Mouse (Mus musculus): ENCODE measurements around the gene Wdr86. TPM values are rescaled to one million over a fixed set of nuclear protein-coding genes. Genes with fewer than 3 reads are reported as not detected.

Wdr86 gene
- polyA plus RNA-seq, 1 experiment from 2014 or later: 9.8 TPM

DNA sequence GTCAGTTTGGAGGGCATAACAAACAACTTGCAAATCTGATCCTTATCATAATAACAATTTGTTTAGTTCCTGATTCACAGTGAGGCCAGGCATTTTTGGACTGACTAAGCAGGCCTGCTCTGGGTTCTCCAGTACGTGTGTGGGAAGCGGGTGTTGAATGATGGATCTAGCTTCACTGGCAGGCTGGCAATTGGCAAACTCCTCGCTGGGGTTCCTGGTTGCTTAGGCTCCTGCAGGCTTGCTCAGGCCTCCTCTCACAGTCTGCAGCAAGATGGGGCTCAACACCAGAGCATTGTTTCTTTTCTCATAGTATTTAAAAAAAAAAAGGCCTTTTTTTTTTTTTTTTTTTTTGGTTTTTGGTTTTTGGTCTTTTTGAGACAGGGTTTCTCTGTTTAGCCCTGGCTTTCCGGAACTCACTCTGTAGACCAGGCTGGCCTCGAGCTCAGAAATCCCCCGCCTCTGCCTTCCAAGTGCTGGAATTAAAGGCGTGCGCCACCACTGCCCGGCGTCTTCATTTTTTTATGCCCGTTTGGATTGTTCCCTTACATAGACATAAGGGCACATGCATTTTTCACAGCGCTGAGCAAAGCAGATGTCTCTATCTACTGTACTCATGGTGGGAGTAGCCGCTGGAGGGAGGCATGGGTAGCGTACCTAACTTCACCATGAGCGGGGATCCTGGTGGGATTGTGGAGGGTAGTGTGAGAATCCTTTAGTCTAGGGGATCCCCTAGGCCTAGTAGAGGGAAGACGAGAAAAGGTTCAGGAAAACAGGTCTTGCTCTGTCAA lies 45.8 kb downstream of the Wdr86 start:
- WGBS: 23% methylated on average over 16 of the region's 16 CpGs
- H3K4me3 ChIP-seq (ENCODE audit: low read depth, low read length): peak overlapping the region; percentile 82
- H3K4me1 ChIP-seq (replicated peaks; ENCODE audit: control insufficient read depth, insufficient read depth, low read length): peaks cover 17% of the 10 kb centered on the region
- ATAC-seq (replicated peaks; ENCODE audit: low FRiP score): peak; percentile 29
- peak; percentile 52 for DNase-seq (ENCODE audit: low spot score)
- no peaks in the 10 kb centered on the region for H3K27me3 ChIP-seq (replicated peaks; ENCODE audit: control insufficient read depth, insufficient read depth, low read length)
- no peaks in the 10 kb centered on the region for H3K9me3 ChIP-seq (ENCODE audit: control insufficient read depth, low read length)
- peak overlapping the region; percentile 74 for H3K9ac ChIP-seq (ENCODE audit: low read depth, low read length)
- peak overlapping the region; percentile 68 for H3K4me2 ChIP-seq
- H3K27ac ChIP-seq (ENCODE audit: low read depth, low read length): peak overlapping the region; percentile 96
- peaks cover 4% of the 10 kb centered on the region; the same call in 1 of the 2 replicates for H3K36me3 ChIP-seq (ENCODE audit: control insufficient read depth, insufficient read depth, low read length)

- DNase-seq (ENCODE audit: low spot score) (no peak), ATAC-seq (replicated peaks; ENCODE audit: low FRiP score) (no peak)
- 45% methylated on average over 1 of the region's 1 CpGs for WGBS
- no peak overlapping the region for H3K27ac ChIP-seq (ENCODE audit: low read depth, low read length)
- H3K9me3 ChIP-seq (ENCODE audit: control insufficient read depth, low read length): no peaks in the 10 kb centered on the region
- H3K4me3 ChIP-seq (ENCODE audit: low read depth, low read length): no peak overlapping the region
- H3K36me3 ChIP-seq (ENCODE audit: control insufficient read depth, insufficient read depth, low read length): no peaks in the 10 kb centered on the region
- H3K4me2 ChIP-seq: no peak overlapping the region
- no peak overlapping the region for H3K9ac ChIP-seq (ENCODE audit: low read depth, low read length)
- H3K27me3 ChIP-seq (replicated peaks; ENCODE audit: control insufficient read depth, insufficient read depth, low read length): no peaks in the 10 kb centered on the region
- peaks cover 4% of the 10 kb centered on the region; the same call in 1 of the 2 replicates for H3K4me1 ChIP-seq (replicated peaks; ENCODE audit: control insufficient read depth, insufficient read depth, low read length)
These were observed 49.1 kb downstream of the Wdr86 start for GRCm38 (mm10) chr5:24681436-24681835.

GRCm38 (mm10) chr5:24674238-24674637 lies 56.3 kb downstream of the Wdr86 start:
- H3K4me1 ChIP-seq (replicated peaks; ENCODE audit: control insufficient read depth, insufficient read depth, low read length): no peaks in the 10 kb centered on the region
- H3K9me3 ChIP-seq (ENCODE audit: control insufficient read depth, low read length): no peaks in the 10 kb centered on the region
- 32% methylated on average over 4 of the region's 4 CpGs for WGBS
- no peaks in the 10 kb centered on the region for H3K36me3 ChIP-seq (ENCODE audit: control insufficient read depth, insufficient read depth, low read length)
- H3K4me2 ChIP-seq: no peak overlapping the region
- H3K27ac ChIP-seq (ENCODE audit: low read depth, low read length): no peak overlapping the region
- H3K27me3 ChIP-seq (replicated peaks; ENCODE audit: control insufficient read depth, insufficient read depth, low read length): no peaks in the 10 kb centered on the region; the same call in 1 of the 2 replicates
- DNase-seq (ENCODE audit: low spot score): peak; percentile 49
- H3K9ac ChIP-seq (ENCODE audit: low read depth, low read length): no peak overlapping the region
- no peak for ATAC-seq (replicated peaks; ENCODE audit: low FRiP score)
- no peak overlapping the region for H3K4me3 ChIP-seq (ENCODE audit: low read depth, low read length)

Other genes starting within 250 kb of the Wdr86 start
- 0.04 TPM in 1 of 2 replicates, not detected in the other for gene Gbx1, start 203.5 kb downstream of the Wdr86 start, polyA plus RNA-seq (2014; fragmentation: Nextera tagmentation; extraction: Ambion mirVana)
- 0.23 and 0.30 TPM in 2 replicates for gene Asb10, start 189.7 kb downstream of the Wdr86 start, polyA plus RNA-seq (2014; fragmentation: Nextera tagmentation; extraction: Ambion mirVana)
- 0.18 TPM in 1 of 2 replicates, not detected in the other for gene 4931409K22Rik, start 173.9 kb downstream of the Wdr86 start, polyA plus RNA-seq (2014; fragmentation: Nextera tagmentation; extraction: Ambion mirVana)
- gene Abcf2, start 153.3 kb downstream of the Wdr86 start, polyA plus RNA-seq (2014; fragmentation: Nextera tagmentation; extraction: Ambion mirVana): 122 and 144 TPM in 2 replicates
- gene Chpf2, start 144.0 kb downstream of the Wdr86 start, polyA plus RNA-seq (2014; fragmentation: Nextera tagmentation; extraction: Ambion mirVana): 14.6 TPM in 2 replicates
- 13.6 and 15.2 TPM in 2 replicates for gene Smarcd3, start 106.3 kb downstream of the Wdr86 start, polyA plus RNA-seq (2014; fragmentation: Nextera tagmentation; extraction: Ambion mirVana)
- gene Nub1, start 45.2 kb downstream of the Wdr86 start, polyA plus RNA-seq (2014; fragmentation: Nextera tagmentation; extraction: Ambion mirVana): 26.6 and 29.1 TPM in 2 replicates
- not detected in 2 replicates for gene Crygn, start 27.3 kb upstream of the Wdr86 start, polyA plus RNA-seq (2014; fragmentation: Nextera tagmentation; extraction: Ambion mirVana)
- gene Rheb, start 111.9 kb upstream of the Wdr86 start, polyA plus RNA-seq (2014; fragmentation: Nextera tagmentation; extraction: Ambion mirVana): 168 and 169 TPM in 2 replicates

Measured in liver, embryonic 11.5 days (tissue).